Mouse (Mus musculus) urinary bladder, postnatal 25 days (tissue): Measurements from ENCODE around the gene Ppp4r3b.

ENCODE experiments used
- DNase-seq: peaks from one replicate; pipeline ENCODE4 v3.0.0; 2022; ENCODE audit warnings: low spot score

Gene Ppp4r3b

GRCm38 (mm10) chr11:29172563-29173124, at the start of gene Ppp4r3b:
Ppp4r3b (plus strand) TSS chr11:29172890.
- peak; percentile 91 for DNase-seq

DNA sequence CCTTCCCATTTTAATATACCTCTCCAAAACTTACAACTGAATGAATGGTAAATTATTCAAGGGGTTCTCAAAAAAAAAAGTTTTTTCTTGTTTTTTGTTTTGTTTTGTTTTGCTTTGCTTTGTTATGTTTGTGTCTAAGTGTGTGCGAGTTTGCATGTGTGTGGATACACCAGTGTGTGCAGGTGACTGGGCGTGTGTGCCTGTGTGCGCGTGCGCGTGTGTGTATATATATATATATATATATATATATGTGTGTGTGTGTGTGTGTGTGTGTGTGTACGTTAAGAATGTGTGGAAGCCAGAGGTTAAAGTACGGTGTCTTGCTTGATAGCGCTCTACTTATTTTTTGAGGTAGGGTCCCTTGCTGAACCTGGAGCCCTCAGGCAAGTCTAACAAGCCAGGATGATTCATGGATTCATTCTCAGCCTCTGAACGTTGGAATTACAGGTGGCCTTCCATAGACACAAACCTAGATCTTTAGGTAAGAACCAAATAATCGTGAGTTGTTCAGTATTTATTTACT, 42.8 kb upstream of the Ppp4r3b start:
- DNase-seq = no peak

DNA sequence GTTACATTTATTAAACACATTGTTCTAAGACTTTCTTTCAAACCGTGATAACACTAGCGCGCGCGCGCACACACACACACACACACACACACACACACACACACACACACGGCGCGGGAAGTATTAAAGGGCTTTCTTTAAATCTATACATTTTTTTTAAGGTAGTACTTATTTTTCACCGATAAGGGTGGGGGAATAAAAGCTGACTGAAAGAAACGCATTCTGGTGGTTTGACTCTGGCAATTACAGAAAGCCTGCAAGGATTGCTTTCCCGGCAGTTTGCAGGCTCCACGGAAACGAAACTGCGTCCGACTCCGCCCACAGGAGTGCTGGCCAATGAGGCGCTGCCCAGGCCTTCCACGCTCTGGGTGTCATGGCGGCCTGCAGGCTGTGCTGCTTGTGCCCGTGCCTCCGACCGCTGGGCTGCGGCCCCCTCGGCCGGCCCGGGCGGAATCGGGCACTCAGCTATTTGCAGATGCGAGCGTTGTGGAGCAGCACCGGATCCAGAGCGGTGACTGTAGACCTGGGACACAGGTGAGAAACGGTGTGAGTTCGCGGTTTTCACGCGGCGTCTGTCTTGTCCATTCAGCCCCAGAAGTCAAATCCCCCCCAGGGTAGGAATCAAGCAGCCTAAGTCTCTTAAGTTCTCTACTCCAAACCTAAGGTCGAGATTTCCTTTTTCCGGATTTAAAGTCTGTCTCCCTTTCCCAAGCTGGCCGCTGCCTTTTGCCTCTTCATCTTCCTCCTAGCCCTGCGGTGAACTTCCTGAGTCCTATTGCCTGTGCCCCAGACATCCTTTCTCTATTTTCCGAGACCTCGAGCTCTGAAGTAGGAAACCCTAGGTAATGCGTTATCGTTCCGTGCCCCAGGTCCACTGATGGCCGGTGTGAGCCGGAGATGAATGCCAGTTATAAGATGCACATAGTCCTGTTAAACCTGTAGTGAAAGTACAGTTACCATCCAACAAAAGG, 42.0 kb upstream of the Ppp4r3b start, which contains the start of gene Pnpt1:
TSS of gene Pnpt1 (plus strand) at position 360 of the 971 bp plus-strand sequence.
- peak; percentile 85 for DNase-seq

DNA sequence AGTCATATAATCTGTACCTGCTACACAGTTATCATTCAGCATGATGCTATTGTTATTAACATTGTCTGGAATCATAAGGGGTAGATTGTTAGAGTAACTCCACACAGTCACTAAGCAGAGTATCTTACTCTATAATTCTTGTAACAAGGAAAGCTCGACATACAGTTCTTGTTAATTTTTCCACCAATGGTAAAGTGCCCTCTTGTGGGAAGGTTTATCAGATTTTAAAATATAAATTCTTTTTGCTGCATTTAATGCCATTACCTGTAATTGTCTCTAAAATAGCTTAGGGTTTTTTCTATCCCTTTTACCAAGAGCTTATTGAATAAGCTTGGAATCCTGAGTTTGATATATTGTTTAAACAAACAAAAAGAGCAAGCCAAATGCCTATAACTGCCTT, 32.0 kb upstream of the Ppp4r3b start:
- DNase-seq = no peak

GRCm38 (mm10) chr11:29148901-29149300, 23.8 kb upstream of the Ppp4r3b start:
- DNase-seq = no peak

DNA sequence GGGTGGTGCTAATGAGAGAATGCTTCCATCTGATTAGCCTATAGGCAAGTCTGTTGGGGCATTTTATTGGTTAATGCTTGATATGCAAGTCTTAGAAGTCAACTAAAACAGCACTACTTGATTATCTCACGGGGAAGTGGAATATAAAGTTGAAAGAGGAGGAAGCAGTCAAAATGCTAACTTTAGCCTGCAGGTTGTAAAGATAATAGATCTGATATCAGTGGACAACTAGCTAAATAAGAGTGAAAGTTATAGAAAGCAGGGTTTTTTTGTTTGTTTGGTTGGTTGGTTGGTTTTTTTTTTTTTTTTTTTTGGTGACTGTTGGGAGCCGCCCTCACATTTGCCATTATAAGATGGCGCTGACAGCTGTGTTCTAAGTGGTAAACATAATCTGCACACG, 9.1 kb upstream of the Ppp4r3b start:
- DNase-seq = no peak

GRCm38 (mm10) chr11:29171959-29172391, 715 bp upstream of the Ppp4r3b start:
- peak; percentile 42 for DNase-seq

GRCm38 (mm10) chr11:29173125-29173631, 488 bp downstream of the Ppp4r3b start:
- DNase-seq = peak; percentile 47

DNA sequence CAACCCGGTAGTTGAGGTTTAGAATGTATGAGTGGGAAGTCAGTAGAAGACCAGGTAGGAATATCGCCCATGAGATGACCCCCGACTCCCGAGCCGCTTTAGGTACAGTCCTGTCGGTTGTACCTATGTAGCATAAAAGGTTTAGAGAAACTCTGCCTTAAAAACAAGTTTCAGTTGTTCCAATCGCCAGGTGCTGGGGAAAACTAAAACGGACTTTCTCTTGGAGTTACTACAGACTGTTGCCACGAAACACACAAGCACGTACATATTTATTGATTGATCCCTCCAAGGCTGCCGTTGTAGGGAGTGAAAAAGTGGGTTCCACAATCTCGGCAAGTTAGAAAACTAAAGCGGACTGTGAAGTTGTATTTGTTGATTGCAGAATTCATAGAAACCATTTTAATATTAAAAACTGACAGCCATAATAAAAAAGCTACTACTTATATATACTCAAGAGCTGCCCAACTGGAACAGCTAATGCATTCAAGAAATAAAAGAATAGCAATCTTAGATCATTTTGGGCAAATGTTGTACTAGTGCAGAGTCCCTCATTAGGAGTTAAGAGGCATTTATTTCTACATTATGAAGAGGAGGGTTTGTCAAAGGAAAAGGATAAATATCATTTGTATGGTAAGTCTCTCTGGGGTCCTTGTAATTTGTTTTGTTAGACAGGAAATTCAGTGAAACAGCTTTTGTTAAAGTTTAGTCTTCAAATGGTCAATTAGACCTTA, 1.2 kb downstream of the Ppp4r3b start:
- DNase-seq = no peak

- no peak for DNase-seq
Measured at GRCm38 (mm10) chr11:29179319-29179718, 6.6 kb downstream of the Ppp4r3b start.

DNA sequence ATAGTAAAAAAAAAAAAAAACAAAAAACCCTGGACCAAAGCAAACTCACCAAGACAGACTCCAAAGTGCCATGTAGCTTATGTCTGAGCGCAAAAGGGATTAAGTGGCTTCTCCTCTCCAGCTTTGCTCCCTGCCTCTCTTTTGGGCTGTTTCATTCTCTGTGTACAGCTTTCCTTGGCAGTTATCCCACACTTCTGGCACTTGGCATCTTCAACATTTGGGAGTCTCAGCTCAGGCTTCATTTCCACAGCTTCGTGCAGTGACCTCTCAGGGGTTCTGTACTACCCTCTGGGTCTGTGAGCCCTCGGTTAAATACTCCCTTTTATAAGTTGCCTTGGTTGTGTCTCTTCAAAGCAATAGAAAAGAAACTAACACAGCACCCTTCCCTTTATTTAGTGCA, 8.0 kb downstream of the Ppp4r3b start:
- no peak for DNase-seq

DNA sequence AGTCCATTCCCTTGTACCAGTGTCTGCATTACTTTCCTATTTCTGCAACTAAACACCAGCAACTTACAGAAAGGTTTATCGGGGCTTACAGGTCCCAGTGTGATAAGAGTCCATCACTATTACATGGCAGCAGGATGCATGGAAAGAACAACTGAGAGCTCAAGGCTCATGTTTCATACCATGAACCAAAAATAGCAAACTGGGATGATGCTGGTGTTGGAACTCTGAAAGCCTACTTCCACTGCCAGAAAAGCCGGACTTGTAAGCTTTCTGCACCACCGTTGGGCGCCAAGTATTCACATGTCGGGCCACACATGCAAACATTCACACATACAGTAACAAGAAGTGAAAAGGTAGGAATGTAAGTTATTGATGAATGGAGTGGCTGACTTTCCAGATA, 9.1 kb downstream of the Ppp4r3b start:
- no peak for DNase-seq

GRCm38 (mm10) chr11:29188981-29189380, 16.3 kb downstream of the Ppp4r3b start:
- DNase-seq = no peak

- DNase-seq = no peak
Measured at GRCm38 (mm10) chr11:29203653-29204052, 31.0 kb downstream of the Ppp4r3b start.

DNA sequence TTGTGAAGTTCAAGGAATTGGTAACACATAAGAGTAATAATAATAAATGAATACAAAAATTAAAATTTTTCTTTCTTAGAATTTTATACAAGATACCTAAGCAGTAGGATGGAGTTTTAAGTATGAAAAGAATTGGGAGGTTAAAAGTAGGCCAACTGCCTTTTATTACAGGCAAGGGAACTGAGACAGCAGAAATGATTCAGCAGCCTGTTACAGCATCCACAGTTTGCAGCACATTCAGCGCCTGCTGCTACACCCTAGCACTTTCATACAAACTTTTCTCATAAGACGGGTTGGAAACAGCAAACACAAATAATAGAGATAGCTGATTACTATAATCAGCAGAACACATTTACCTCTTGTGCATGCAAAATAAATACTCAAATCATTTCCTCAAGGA, 37.1 kb downstream of the Ppp4r3b start:
- DNase-seq = no peak

- no peak for DNase-seq
Measured at GRCm38 (mm10) chr11:29216196-29216595, 43.5 kb downstream of the Ppp4r3b start.

GRCm38 (mm10) chr11:29219055-29219454, 46.4 kb downstream of the Ppp4r3b start:
- no peak for DNase-seq

GRCm38 (mm10) chr11:29222310-29222709, 49.6 kb downstream of the Ppp4r3b start:
- DNase-seq = no peak

GRCm38 (mm10) chr11:29224754-29225153, 52.1 kb downstream of the Ppp4r3b start:
- DNase-seq = no peak

DNA sequence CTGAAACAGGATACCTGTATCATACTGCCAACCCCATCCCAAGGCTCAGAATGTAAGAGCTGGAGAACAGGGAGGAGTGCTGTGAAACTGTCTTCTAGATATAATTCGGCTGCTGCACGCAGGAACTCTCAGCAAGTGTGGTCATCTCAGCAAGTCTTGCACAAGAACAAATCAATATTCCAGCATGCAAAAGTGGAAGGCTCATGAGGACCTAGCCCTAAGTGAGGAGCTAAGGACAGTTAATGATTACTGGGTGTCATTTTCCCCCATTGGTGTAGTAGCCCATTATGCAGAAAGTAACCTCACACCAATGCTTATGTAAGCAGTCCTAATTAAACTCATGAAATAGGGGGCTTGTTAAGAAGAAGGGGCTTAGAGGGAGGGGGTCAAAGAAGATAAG, 56.3 kb downstream of the Ppp4r3b start:
- no peak for DNase-seq

DNA sequence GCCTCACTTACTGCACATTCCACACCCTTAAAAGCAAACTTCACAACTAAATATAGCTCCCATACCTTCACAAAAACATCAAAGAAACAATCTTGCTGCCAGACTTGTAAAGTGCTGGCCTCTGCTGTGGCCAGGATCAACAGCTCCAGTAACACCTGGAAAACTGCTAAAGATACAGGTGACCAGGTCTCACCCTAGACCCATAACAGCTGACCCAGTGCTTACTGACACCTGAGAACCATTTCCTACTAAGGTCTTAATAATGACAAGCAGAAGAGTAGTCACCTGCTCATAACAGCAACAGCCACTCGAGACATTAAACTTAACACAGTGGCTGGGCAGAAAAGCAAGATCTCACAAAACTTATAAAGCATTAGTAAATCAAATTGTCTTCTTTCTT, 60.9 kb downstream of the Ppp4r3b start:
- DNase-seq = no peak

DNA sequence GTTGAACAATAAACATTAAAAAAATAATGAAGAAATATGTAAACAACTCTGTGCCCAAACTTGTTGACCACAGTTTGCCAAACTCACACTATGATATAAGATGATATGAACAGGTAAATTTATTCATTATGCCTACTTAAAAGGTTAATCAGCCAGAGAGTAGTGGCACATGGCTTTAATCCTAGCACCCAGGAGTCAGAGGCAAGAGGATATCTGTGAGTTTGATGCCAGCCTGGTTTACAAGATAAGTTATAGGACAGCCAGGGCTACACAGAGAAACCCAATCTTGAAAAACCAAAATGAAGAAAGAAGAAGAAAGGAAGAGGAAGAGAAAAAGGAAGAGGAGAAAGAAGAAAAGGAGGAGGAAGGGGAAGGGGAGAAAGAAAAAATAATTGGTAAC, 64.7 kb downstream of the Ppp4r3b start:
- no peak for DNase-seq
